Mouse (Mus musculus): ENCODE measurements around the gene Nufip1.
A peak's percentile ranks its signal among the peaks of the same experiment; 100 is the strongest.
"Not testable (repeated sequence)": the region's sequence is repeated elsewhere in the genome, so short reads cannot be mapped to it uniquely, and the experiment has no call there.

Nufip1 gene

DNA sequence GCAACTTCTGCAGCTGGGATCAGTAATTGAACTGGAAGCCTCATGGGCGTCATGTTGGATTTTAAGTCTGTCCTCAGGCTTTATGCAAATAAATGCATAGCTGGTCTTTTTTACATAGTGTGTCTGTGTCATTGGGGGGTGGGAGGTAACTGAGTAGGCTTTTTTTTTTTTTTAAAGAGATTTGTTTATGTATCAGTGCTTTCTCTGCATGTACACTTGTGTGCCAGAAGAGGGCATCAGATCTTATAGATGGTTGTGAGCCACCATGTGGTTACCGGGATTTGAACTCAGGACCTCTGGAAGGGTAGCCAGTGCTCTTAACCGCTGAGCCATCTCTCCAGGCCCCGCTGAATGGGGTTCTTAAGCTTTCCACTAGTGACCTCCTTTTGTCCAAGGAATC lies 24.3 kb downstream of the Nufip1 start:
- no peak for DNase-seq (ENCODE audit: low read depth in 1 of 2, low spot score in 2 of 2)

DNA sequence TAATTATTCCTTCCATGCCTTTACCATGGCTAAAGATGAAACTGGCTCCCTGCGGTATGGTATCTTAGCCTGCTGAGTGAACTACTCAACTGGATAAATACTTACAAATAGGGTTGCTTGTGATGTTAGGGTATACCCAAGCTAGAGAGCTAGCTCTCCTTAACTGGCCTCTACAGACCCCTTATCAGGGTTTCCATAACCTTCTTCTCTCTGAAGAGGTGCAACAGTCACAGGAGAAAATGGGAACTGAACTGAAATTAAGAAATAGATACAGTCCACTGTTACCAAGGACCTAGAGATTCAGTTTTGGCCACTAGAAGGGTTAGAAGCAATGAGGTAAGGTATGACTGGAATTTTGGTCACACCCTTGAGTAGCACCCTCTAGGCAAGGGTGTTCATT lies 34.6 kb downstream of the Nufip1 start:
- DNase-seq (ENCODE audit: low read depth in 1 of 2, low spot score in 2 of 2): no peak

DNA sequence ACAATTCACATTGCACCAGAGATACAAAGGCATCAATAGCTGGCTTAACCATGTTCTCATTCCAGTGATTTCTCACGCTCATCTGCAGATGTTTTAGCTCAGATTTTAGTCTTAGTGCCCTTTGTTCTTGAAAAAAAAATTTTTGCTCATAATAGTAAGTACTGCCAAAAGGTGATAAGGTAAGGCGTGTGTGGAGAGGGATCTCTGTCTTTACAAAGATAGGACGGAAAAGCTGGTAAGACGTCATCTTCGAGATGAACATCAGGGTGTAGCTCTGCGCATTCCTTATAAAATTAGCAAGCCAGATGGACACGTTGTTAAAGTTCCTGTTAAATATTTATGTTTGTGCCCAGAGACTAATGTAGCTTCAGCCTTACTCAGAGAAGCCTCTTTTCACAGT lies 35.2 kb downstream of the Nufip1 start:
- DNase-seq (ENCODE audit: low read depth in 1 of 2, low spot score in 2 of 2): no peak

DNA sequence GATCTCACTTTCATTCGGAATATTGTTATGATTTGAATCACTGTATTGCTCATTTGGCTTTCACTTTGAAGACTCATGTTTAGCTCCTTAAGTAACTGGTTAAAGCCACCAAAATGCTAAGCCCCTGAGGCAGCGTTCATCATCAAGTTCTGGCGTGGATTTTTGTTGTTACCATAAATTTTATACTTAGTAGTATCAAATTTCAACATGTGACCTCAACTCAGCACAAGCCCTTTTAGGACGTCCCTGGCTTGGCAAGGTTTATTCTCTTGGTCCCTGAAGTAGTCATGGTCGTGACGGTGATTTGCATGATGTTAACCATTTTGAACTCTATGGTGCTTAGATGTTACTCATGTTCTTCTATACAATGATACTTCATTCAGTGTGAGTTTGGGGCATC lies 36.4 kb downstream of the Nufip1 start:
- no peak for DNase-seq (ENCODE audit: low read depth in 1 of 2, low spot score in 2 of 2)

DNA sequence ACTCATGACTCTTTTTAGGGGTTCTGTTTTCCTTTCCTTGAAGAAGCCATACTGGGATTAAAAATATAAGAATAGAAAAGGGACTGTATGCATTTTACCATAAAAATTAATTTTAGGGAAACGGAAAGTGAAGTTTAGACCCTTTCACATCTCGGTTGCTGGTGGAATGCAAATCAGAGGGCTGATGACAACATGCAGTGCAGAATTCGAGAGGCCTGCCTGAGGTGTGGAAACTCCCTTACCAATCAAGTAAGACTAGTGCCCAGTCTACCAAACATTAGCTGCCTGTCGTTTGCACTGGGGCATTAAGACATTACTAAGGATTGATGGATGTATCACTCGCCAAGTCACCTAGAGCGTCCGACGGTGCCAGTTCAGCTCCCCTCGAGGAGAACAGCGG lies 37.6 kb downstream of the Nufip1 start:
- no peak for DNase-seq (ENCODE audit: low read depth in 1 of 2, low spot score in 2 of 2)

DNA sequence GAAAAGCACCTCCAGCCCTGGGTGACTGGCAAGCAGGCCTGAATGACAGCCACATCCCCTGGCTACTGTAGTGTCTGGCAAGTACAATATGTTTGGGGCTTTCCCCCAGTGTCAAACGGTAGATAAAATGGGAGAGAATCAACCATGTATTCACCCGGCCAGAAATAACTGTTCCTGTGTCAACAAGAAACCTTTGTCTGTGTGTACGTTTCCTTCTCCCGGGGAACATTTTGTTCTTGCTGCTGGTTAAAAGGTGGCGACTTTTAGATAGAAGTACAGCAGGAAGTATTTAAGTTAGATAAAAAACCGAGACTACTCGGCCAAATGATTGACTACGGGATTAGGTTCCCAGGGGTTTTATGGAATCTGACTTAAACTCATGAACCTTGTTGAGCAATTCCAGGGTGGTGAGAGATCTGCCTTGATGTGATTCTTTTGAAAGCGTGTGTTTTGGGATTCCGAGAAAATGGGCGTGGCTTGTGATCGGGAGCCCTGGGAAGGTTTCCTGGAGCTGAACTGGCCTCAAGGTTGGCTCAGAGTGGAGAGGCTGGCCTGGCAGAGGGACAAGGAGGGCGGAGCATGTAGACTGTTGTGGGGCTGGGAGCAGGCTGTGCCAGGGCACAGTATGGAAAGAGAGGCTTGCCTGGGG lies 39.0 kb downstream of the Nufip1 start:
- DNase-seq (ENCODE audit: low read depth in 1 of 2, low spot score in 2 of 2): no peak

DNA sequence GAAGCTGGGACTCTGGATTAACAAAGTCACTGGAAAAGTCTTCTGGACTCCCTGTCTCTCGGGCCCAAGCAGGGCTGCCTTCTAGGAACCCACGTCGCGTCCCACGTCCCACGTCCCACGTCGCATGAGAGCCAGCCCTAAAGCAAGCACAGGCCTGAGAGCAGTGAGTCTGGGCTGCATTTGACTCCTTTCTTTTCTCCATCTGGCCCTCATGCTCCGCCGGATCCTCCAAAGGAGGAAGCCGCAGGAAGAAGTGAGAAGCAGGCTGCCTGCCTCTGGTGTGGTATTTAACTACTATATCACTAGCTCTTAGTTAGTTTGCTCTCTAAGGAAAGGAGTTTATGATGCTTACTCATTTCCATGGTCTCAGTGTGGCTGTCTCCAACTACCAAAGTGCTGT lies 39.8 kb downstream of the Nufip1 start:
- DNase-seq (ENCODE audit: low read depth in 1 of 2, low spot score in 2 of 2): no peak

DNA sequence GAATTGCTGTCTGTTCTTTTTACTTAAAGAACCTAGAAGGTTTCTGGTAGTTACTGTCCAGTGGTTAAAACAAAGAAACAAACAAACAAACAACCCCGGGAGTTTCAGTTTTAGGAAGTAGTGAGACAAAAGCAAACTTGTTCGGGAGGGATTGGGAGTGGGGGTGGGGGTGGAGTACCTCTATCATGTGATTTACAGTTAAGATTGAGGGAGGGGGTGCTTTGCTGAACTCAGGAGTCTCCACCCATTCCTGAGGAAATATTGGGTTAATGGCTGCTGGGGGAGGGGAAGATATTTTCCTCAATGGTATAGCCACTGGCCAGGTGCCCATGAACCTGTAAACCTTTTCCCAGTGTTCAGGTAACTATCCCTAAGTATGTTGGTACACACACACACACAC lies 40.3 kb downstream of the Nufip1 start:
- DNase-seq (ENCODE audit: low read depth in 1 of 2, low spot score in 2 of 2): no peak

DNA sequence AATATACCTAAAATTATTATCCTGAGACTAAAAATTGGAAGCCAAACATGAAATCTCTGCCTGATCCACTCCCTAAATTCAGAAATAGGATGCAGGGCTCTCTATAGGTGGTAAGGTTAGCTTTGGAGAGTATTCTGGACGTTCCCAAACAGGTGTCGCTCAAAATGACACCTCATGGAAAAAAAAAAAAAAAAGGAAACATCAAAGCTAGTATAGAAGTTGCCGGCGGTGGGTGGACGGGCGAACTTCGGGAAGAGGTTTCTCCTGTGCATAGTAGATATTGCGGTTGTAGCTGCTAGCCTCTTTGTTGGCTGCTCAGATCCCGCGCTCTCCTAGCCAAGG lies 41.1 kb downstream of the Nufip1 start:
- DNase-seq (ENCODE audit: low read depth in 1 of 2, low spot score in 2 of 2): no peak

DNA sequence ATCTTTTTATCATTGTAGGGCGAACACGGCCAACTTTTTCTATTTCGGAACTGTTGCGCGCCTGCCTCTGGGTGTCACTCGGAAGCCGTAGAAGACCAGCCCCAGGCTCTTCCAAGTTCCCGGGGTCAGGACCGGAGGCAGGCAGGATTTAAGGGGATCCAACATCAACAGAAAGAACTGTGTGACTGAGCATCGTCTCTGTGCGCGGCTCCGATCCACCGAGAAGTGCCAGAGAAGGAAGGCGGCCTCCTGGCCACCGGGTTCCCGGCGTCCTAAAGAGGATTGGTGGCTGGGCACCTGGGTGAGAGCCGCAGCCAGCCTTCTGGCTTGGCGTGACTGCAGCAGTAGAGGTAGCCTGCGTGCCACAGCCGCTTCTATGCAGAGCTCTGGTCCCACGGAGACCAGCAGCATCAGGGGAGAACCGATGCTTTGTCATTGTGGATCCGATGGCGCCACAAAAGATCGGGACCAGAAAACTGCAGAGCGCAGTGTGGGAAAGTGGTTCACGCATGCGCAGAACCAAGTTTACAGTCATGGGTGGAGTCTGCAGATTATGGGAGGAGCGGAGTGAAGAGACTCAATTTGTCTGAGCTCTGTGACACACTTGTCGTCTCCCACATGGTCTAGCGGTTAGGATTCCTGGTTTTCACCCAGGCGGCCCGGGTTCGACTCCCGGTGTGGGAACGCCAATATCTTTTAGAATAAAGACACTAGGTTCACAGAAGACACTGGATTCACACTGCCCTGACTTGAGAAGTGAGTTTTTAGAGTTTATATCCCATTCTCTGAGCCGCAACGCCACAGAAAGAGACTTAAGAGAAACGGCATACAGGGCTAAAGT lies 41.7 kb downstream of the Nufip1 start:
- DNase-seq (ENCODE audit: low read depth in 1 of 2, low spot score in 2 of 2): peak; percentile 82 to 91

DNA sequence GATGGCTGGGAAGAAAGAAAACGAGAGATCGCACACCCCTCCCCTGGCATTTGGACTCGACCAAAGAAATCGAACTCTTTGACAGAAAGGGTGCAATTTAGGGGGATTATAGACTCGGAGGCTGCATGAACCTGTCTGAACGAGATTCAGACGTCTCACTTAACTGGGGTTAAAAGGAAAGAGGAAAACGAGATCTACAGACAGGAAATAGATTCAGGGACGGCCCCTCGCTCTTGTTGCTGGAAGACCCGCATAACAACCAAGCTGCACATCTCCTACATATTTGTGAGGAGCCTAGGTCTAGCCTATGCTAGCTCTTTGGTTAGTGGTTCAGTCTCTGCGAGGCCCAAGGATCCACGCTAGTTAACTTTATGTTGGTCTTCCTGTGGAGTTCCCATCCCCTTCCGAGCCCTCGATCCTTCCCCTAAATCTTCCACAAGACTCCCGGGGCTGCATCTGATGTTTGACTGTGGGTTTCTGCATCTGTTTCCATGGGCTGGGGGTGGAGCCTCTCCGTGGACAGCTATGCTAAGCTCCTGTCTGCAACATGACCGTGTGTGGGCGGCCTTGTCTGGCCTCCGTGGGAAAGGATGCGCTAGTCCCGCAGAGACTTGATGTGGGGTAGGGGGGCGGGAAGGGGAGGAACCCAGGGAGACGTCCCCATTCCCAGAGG lies 42.4 kb downstream of the Nufip1 start:
- no peak for DNase-seq (ENCODE audit: low read depth in 1 of 2, low spot score in 2 of 2)

DNA sequence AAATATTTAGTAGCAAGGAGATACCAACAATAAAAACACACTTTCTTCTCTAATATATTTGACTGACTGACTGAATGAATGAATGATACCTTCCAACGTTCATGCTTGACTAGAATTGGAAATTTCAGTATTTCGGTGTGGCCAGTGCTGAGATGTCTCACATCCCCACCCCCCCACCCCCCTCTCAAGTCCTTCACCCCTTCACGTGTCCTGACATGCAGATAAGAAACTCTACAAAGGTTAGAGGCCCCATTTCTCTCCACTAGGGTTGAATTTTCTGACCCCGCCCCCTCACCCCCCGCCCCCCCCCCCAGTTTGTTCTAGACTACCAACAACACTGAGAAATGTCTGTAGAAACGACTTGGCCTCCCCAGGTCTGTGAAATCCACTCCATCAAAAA lies 43.1 kb downstream of the Nufip1 start:
- no peak for DNase-seq (ENCODE audit: low read depth in 1 of 2, low spot score in 2 of 2)

DNA sequence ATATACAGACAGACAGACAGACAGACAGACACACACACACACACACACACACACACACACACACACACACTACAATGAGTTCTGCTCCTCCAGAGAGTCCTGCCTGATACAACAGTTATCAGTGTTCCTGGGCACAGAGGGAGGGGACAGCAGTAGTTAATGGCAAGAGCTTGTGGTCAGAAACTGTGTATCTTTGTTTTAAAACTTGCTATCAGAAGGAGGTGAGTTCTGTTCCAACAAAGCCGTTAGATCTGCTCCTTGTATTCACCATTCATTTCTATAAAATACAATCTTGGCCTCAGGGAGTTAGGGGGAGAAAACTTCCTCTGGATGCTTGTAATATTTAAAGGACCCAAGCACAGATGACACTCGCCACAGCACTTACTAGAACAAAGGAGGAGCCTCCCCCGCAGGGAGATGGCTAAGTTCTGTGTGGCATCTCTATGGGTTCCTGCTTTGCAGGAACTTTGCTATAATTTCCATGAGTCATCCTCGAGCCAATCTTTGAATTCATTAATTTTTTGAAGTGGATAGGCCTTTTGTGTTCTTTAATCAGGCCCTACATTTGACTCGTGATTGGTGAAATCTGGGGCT lies 47.6 kb downstream of the Nufip1 start:
- DNase-seq (ENCODE audit: low read depth in 1 of 2, low spot score in 2 of 2): no peak

DNA sequence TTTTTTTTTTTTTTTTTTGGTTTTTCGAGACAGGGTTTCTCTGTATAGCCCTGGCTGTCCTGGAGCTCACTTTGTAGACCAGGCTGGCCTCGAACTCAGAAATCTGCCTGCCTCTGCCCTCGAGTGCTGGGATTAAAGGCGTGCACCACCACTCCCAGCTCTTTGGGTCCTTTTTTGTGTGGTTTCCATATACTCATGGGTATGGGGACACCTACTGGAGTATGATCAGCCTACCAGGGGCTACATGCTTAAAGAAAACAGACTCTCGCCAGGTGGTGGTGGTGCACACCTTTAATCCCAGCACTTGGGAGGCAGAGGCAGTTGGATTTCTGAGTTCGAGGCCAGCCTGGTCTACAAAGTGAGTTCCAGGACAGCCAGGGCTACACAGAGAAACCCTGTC lies 49.9 kb downstream of the Nufip1 start:
- not testable (repeated sequence) for DNase-seq (ENCODE audit: low read depth in 1 of 2, low spot score in 2 of 2)

DNA sequence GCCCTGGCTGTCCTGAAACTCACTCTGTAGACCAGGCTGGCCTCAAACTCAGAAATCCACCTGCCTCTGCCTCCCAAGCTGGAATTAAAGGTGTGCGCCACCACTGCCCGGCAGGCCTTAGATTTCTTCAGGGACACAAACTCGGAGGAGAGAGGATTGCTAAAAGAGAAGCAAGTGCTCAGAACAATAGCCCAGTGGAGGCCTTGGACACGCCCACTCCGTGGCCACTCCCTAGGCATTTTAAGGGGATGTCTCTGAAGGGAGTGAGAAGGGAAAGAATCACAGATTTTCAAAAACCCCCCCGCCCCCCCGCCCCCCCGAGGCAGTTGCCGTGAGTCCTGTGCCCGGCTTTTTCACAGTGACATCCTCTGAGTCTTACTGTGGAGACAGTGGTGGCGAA lies 53.5 kb downstream of the Nufip1 start:
- no peak for DNase-seq (ENCODE audit: low read depth in 1 of 2, low spot score in 2 of 2)

DNA sequence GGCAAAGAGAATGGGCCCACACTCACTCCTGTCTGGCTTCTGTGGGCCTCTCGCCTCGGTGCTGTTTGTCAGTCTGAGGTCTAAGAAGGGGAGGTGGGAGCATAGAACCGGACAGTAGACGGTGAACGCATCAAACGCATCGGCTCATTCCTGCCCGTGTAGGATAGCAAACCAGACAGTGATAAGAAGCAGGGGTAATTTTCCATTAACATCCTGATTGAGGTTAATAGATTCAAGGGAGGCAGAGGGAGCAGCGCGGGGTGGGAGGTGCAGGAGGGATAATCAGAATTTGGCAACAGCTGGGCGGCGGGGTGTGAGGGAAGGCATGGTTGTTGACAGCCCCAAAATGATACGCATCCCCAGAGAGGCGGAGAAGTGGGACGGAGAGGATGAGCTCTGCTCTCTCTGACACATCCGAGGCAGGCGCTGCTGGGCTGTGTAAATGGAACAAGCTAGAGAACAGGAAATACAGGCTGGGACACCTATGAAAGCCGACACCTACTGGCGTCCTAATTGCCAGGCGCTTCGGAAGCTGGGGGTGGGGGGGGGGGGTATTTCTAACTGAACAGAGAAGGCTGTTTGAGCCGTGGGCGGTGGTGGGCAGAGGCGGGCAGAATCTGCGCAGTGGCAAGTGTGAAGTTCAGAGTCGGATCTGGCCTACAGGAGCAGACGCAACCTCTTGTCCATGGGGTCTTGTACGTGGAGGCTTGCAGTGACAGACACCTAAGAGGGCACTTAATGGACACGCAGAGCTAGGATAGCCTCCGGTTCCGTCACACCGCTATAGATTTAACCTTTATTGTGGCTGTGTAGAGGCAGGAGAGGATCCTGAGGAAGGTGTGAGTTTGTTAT lies 54.4 kb downstream of the Nufip1 start:
- no peak for DNase-seq (ENCODE audit: low read depth in 1 of 2, low spot score in 2 of 2)

DNA sequence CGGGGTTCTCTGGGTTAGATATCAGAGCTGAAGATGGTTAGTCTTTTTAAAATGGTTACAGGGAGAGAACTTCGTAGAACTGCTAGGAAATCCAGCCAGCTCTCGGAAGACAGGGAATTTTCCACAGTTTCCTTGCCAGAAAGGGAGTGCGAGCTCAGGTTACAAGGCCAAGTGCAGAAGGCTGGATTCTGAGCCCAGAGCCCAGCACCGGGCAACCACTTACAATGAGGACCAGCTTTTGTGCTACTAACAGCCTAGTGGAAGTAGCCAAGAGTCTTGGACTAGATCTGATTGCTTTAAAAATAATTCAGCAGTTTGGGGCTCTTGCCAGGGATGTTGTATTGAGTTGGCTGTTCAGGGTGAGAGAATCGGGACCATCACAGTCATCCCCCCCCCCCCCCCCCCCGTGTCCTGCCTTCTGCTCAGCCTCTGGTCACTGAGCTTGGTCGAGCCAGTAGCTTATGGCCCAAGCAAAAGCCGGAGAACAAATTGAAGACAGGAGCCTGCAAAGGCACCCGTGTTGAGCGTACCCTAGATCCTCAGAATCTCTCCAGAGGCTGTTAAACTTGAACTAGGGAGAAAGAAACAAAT lies 59.3 kb downstream of the Nufip1 start:
- DNase-seq (ENCODE audit: low read depth in 1 of 2, low spot score in 2 of 2): no peak

DNA sequence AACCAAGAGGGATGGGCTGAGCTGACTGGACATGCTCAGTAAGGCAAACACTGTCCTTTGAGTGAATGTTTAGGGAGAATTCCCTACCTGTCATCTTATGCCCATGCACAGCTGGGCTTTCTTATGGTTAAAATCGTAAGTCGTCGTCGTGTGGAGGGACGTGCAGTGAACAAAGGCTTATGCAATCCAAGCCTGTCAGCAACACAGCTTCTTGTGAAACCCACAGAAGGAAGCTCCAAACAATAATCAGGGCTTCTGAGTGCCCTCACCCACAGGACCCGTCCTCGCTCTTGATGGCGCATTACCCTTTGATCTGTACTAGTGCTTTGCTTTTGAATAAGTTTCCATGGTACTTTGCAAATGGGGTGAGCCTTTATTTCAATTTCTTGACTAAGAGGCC lies 60.6 kb downstream of the Nufip1 start:
- DNase-seq (ENCODE audit: low read depth in 1 of 2, low spot score in 2 of 2): no peak

DNA sequence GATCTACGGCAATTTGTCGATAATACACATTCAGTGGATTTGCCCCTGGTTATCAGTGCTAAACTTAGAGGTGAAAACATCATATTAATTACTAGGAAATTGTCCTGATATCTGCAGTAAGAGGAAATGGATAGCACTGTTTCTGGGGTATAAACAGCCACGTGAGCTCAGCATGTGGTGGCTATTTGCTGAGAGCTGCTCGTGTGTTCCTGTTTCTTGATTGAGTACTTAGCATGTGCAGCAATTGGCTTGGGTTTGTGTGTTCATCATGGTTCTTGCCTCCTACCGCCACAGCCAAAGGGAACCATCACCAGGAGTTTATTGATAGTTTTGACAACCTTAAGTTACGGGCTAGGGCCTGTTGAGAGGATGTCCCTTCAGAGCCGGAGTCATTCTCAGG lies 63.6 kb downstream of the Nufip1 start:
- DNase-seq (ENCODE audit: low read depth in 1 of 2, low spot score in 2 of 2): no peak

DNA sequence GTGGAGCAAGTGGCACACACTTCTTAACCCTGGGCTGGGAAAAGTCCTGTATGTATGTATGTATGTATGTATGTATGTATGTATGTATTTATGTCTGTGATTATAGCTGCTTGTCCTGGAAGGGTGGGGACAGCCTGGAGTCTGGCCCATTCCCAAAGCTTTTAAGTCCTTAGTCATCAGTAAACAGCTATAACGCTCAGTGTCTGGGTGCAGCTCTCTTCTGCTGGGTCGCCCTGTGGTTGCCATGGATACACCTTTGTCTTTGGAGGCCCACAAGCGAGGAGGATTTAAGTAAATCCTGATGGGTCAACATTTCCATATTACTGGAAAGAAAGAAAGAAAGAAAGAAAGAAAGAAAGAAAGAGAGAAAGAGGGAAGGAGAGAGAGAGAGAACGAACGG lies 65.1 kb downstream of the Nufip1 start:
- DNase-seq (ENCODE audit: low read depth in 1 of 2, low spot score in 2 of 2): no peak

DNA sequence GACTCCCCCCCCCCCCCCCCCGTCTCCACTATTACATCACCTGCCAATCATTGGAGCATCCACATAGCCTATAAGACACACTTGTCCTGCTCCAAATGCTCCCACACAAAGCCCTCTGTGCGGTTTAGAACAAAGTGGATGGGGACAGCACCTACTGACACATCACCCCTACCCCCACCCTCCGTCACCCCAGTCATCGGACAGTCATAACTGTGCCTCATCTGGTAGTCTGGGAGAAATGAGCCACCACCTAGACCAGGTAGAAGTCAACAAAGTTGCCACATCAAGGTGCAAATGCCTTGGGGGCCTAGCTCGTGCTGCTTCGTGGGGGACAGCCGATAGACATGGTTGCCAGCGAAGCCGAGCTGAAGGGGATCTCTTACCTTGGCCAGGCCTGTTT lies 66.5 kb downstream of the Nufip1 start:
- DNase-seq (ENCODE audit: low read depth in 1 of 2, low spot score in 2 of 2): no peak
